Mouse (Mus musculus) ES-E14 (cell line): ENCODE results near the gene Gm10190.

Source experiments
- CHD2 ChIP-seq: IDR thresholded peaks from 2 replicates; pipeline ENCODE4 v1.6.1; 2014; ENCODE audit warnings: mild to moderate bottlenecking, low read depth, low read length, inconsistent platforms
- HCFC1 ChIP-seq: IDR thresholded peaks from 2 replicates; pipeline ENCODE4 v1.6.1; 2012; ENCODE audit warnings: low read length, inconsistent platforms, borderline replicate concordance; ENCODE audit not compliant: insufficient read depth
- MAFK ChIP-seq: IDR thresholded peaks from 2 replicates; pipeline ENCODE4 v1.6.1; 2014; ENCODE audit warnings: mild to moderate bottlenecking, low read depth, low read length, inconsistent platforms; ENCODE audit not compliant: insufficient read depth
- ZC3H11A ChIP-seq: IDR thresholded peaks from 2 replicates; pipeline ENCODE4 v1.6.1; 2012; ENCODE audit warnings: low read depth, mild to moderate bottlenecking, inconsistent platforms, low read length, borderline replicate concordance
- ZNF384 ChIP-seq: IDR thresholded peaks from 2 replicates; pipeline ENCODE4 v1.6.1; 2012; ENCODE audit warnings: low read depth, low read length, inconsistent platforms

GRCm38 (mm10) chr17:80324521-80324920 lies 48.8 kb downstream of the Gm10190 start:
- TF ChIP-seq ZNF384 (no peak), MAFK (no peak), HCFC1 (no peak), ZC3H11A (no peak), CHD2 (no peak)
